Mouse (Mus musculus) adrenal gland, postnatal 36 days (tissue): ENCODE data around the gene Aurka. TPM values are rescaled to one million over a fixed set of nuclear protein-coding genes. Genes with fewer than 3 reads are reported as not detected.
A peak's percentile ranks its signal among the peaks of the same experiment; 100 is the strongest.

ENCODE experiments used
- DNase-seq, 2 experiments: peaks; one replicate each; pipeline ENCODE4 v3.0.0; 2021; ENCODE audit warnings: mixed read lengths in 1 of 2
- long read RNA-seq, 2 experiments: library from polyadenylated mRNA; stranded (forward); transcript quantifications; one replicate each; pipeline ENCODE4 v2.0.0; 2021; ENCODE audit warnings: borderline sequencing depth in 2 of 2
- total RNA-seq, 2 experiments: library from RNA; stranded (reverse); gene quantifications; 2 replicates each; pipeline ENCODE4 v1.2.3; 2021

Gene Aurka
- total RNA-seq, result 1 to 10 TPM; 3.4 to 4.2 TPM
- long read RNA-seq, experiment 1, transcript Aurka-203 (9 exons, 1,862 nt), result major isoform, 8 of 9 reads
- long read RNA-seq, experiment 1, partial matches to known transcripts, result 0 of 9 reads
- long read RNA-seq, experiment 1, other reads (novel, unspliced or antisense), result 0 of 9 reads
- long read RNA-seq, experiment 2, partial matches to known transcripts, result 0 of 3 reads
- long read RNA-seq, experiment 2, other reads (novel, unspliced or antisense), result 1 of 3 reads

DNA sequence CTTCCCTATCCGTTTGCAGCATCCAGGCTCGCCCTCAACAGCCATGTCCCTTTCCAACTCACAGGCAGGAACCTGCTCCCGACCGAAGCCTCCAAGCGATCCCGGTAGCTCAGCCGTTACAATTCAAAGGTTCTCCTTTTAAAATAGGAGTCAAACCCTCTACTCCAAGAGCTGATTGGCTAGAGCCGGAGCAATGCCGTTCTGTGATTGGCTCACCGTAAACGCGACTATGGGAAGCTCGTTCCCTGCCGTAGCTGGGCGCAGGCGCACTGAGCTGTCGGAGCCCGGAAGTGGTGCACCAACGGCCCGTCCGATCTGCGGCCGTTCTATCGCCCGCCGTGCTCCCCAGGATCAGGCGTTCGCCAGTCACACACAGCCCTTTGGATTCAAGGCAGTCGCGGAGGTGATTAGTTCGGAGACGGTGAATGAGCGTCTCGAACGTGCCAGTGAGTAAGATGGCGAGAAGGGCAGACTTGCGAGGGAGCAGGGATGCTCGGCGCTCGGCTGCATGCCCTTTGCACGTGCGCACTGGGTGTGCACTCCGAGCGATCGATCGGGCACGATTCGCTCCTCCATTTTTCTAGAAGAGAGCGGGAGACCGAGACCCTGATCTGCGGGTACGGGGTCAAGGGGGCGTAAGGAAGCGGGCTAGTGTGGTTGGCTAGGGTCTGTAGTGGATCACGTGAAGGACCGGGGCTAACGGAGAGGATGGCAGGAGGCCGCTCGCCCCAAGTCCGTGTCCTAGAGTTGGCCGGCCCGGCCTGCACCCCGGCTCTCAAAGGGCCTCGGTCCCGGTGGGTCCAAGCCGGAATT lies at the start of gene Aurka, which contains the start of gene Cstf1:
Gene Aurka, minus strand, starts transcription at position 125 of the 813 bp plus-strand sequence.
Gene Cstf1, plus strand, starts transcription at position 271 of the 813 bp plus-strand sequence.
- peak; percentile 96 to 97 for DNase-seq

DNA sequence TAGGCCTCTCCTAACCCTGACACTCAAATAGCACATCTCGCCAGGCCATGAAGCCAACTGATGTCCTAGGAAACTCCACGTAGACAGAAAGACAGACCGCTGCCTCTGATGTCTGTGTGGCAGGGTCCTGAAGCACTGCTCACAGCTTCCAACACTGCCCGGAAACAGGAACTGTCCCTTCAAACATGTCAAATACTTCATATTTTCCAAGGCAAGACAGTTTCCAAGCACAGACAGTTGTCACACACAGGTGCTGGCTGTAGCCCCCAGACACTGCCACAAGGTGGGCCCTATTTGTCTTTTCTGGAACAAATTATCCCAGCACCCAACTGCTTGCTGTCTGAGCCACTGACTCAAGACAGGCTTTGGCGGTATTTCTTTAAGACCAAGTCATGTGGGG lies 47.9 kb upstream of the Aurka start:
- no peak for DNase-seq

DNA sequence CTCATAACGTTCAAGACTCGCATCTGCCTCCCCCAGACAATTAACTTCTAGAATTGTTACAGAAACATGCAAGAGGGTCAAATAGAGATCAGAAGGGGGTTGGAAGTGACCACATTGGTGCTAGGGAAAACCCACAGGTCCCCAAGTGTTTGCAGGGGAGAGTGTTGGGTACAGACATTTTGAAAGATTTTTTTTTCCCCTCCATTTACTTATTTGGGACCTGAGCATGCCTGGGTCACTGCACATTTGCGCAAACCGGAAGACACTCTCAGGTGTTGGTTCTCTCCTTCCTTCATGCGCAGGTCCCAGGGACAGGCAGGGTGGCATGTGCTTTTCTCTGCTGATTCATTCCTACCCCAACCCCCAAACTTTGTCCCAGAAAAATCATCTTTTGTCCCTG lies 46.5 kb upstream of the Aurka start:
- DNase-seq, result no peak

DNA sequence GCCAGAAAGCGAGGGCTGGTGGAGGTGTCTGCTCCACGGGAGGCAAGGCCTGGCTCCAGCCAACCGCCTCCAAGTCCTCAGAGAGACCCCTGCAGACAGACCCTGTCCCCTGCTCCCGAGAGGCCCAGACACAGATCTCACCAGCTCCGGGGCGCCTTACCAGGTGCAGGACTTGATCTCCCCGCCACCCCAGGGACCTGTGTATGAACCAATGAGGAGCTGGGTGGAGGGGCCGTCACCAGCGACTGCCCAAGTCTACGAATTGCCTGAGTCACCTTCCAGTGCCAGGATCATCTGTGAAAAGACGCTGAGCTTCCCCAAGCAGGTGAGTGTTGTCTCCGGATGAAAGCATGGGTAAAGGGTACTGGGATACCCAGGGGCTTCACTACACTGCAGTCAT lies 45.9 kb upstream of the Aurka start:
- no peak for DNase-seq

DNA sequence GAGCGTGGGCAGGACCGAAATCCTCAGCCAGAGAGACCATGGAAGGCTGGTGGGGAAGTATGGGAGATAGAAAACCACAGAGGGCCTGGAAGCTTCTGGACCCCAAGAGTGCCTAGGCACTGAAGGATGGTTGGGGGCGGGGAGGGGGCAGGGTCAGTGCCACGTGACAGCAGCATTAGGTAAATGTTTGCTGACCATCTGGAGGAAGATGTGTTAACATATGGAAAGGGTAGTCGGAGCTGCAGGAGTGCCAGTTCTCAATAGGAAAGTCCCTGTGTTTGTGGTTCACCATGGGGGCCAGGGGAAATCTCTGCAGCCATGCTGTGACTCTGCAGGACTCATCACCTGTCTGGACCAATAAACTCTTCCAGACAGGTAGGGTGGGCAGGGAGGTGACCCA lies 43.6 kb upstream of the Aurka start:
- DNase-seq, result no peak

DNA sequence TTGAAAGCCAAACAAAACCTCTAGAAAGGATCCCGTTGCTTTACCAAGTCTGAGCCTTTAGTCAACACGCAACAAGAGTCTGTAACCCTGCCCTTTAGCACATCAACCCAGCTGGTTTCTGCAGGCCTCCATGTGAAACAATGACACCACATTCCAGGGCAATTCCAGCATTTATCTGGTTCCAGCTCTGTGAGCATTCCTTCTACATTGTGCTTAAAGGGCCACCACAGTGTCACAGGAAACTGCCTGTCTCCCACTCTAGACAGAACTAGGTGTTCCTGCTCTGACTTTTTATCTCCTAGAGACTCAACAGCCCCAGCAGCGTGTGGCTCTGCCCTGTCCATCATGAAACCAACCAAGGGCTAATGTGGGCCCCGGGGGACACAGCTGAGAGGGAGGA lies 42.9 kb upstream of the Aurka start:
- DNase-seq, result no peak

DNA sequence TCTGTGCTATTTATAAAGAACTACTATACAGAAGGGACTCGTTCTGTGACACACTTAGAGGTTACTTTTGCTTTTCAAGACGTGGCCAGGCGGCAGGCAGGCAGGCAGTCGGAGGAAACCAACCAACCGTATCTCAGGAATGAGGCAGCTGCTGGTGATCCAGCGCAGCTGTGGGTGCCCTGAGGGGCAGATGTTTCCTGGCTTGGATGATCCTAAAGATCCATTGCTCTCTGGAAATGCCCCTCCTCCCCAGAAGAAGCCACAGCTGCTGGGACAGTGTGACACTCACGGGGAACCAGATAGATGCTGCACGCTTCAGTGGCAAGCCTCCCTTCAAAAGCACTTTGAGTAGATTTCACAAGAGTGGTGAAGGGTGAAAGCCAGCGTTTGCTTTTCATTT lies 42.1 kb upstream of the Aurka start:
- DNase-seq, result no peak

DNA sequence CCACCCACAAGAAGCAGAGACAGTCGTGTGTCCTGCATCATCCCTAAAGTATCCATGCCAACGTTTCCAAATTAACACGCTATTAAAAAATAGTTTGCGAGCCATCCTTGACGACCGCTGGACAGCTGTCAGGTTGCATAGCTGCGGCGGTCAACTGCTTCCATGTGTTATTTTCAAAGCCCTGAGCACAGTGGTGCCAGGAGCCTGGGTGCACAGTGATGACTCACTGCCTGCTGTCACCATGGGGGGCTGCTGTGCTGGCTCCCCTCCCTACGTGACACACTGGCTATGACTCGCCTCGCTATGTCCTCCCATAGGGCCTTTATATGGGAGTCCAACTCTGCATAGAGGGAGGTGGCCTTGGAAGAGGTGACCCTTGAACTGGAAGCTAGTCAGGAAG lies 40.8 kb upstream of the Aurka start:
- no peak for DNase-seq

DNA sequence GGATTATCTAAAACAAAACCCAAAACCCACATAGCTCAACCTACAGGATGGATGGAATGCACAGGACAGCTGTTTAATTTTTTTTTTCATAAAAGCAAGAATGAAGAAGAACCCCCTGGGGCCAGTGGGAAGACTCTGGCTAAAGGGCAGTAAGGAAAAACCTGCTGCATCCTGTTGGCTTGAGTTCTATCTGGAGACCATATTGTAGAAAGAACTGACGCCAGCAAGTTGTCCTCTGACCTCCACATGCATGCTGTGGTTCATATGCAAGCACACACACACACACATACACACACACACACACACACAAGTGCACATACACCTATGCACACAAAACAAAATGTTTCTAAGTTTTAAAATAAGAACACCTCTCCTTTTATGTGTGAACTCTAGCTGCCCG lies 40.4 kb upstream of the Aurka start:
- DNase-seq, result no peak

DNA sequence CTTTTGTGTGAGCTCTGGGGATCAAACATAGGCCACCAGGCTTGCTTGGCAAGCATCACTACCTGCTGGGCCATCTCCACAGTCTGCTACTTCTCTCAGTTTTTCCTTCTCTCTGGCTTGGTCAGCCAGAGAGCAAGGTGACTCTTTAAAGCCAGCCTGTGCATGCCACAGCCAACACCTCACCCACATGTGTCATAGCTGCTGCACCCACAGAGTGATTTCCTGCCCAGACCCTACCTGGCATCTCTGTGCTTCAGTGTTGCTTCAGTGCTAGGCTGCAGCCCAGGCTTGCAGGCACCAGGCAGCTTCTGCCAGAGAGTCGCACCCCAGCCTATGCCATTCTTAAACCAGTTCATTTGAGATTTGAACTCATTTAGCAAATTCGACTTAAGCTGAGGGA lies 37.2 kb upstream of the Aurka start:
- DNase-seq, result no peak

DNA sequence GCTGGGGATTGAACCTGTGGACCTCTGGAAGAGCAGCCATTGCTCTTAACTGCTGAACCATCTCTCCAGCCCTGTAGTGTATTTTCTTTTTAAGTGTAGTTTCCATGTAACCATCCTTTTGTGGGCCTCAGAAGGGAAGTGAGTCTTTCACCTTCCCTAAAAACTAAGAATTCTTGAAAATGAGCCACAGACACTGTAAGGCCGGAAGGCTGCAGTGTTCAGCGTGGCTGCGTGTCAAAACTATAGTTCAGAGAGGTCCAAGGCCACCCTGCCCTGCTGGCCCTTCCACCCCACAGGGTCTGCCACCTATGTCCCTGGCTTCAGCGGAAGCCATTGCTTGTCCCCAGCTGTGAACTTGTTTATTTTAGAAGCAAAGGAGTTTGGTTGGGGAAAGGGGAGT lies 35.8 kb upstream of the Aurka start:
- DNase-seq, result no peak

DNA sequence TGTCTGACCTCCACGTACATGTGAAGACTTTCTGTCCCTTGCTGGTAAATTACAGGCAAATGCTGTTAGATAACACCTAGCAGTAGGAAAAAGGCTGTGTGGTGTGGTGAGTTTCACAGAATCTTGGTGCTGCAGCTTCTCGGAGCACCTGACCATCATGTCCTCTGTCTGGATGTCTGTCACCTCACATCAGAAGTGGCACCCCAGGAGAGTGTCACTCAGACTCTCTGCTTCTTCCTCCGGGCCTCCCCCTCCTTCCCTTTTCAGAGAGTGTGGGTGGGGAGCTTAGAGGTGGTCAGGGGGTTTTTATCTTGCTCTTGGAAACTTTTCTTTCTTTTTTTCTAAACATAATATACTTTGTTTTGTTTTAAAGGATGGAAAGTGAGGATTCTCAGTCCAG lies 34.7 kb upstream of the Aurka start:
- no peak for DNase-seq

DNA sequence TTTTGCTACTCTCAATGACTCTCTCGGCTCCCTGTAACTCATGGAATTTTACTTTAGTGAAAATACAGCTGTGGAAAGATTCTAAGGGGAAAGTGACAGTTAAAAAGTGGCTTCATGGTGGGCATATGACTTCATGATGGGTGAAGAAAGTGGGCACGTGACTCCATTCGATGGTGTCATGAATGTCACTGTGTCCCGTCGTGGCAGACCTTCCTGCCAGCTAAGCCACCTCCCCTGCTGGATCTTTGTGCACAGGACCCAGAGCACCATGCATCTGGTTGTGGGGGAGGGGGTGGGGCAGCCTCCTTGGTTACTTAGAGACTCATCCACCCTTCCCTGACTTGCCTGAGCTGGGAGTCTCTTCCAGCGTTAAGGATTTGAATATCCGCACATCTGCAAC lies 33.9 kb upstream of the Aurka start:
- no peak for DNase-seq

DNA sequence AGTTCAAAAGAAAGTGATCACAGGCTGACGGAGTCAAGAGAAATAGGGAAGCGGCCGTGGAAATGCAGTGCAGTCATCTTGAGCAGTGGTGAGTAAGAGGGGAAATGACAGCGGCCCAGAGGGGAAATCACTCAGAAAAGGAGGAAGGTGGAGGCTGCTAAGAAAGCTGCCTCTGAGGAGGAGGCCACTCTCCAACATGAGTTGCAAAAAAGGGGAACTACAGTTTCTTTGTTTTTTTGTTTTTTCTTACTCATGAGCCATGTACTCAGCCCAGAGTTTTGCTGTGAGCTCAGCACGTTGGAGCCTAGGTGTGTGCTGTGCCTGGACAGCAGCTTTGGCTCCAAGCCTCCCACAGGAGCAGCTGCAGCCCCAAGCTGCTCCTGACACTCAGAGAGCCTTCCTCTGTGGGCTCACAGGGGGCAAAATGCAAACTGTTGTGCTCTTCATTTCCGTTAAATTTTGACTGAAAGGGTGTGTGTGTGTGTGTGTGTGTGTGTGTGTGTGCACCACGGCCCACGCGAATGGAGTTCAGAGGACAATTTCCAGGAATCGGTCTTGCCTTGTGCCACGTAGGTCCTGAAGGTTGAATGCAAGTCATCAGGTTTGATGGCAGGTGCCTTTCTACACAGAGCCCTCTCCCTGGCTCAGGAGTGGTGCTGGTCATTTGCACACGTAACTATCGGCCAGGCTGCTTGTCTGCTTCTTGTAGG lies 30.9 kb upstream of the Aurka start:
- no peak for DNase-seq

DNA sequence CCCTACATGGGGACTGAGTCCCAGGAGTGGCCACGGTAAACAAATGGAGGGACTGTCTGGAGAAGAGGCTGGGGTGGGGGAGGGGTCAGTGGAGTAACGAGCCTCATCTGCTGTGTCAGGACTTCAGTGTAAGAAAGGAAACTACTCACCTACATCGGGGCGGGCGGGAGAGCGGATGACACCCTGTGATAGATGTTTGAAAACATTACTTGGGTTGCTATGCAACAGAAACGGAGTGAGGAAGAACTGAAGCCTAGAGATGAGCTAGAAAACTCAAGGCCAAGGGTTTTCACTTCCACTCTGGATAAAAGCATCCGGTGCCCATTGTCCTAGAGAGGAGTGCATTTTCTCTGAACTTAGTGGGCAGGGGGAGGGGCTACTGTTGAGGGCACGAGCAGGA lies 29.6 kb upstream of the Aurka start:
- no peak for DNase-seq

DNA sequence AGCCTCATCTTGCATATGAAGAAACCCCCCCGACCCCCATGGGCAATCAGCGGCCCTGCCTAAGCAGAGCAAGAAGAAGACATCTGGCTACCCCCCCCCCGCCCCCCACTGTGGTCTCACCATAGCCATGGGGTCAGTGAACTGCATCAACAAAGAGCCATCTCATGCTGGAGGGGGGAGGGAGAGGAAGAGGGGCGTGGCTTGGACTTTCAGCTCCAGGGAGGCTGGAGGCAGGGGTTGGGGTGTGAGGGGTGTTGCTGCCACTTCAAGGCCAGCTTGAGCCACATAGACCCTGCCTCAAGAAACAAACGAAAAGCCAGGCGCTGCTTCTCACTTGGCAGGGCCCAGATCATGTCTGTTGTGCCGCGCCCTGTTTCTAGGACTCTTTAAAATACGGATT lies 25.6 kb upstream of the Aurka start:
- no peak for DNase-seq

DNA sequence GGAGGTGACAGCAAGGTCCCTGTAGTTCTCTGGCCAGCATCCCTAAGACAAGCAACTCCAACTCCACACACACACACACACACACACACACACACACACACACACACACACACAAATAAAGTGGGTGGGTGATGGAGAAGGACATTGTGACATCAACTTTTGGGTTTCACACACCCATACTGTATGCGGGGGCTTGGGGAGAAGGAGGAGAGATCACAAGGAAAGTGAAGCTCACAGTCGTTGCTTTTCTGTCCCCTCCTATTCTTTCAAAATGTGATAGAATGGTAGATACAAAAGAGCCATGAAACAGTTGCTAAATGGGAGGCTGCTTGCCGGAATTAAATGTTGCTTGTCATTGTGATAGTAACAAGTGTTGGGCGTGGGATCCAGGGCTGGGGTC lies 24.3 kb upstream of the Aurka start:
- no peak for DNase-seq

DNA sequence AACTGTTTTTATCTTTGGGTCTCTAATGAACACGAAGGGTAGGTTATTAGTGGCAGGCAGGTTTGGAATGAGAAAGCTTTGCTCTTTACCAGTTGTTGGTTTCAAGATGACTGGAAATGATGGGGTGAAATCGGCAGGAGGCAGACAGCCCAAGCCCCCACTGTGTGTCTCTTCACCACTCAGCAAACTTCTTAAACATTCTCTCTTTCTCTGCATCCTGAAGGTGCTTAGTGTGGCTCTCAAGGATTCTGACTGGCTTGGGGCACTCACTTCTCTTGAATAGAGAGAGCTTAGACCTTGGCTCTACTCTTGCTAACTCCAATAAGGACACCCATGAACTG lies 23.7 kb upstream of the Aurka start:
- no peak for DNase-seq

DNA sequence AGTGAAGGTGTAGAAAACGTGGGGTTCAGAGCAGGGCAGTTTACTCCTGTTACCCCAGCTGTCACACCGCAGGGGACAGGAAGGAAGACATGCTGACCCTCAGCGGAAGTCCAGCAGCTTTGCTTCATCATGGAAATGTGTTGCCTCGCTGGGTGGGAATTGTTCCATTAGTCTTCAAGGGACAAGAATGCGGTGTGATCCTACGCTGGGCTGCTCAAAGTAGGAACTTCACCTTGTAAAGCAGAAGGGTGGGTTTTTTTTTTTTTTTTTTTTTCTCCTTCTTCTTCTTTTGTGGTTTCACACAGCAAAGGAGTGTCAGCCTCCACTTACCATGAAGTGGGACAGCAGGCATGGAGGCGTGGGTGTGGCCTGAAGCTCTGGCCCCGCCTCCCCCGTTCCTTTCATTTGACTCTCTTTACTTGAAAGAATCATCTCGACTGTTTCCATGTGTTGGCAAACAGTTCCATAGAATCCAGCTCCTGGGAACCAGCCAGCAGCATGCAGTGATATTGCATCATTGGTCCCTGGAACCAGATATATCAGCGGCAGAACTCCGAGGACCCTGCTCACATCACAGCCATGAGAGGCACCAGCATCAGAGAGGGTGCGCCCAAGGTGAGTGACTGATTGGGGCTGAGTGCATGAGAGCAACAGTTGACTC lies 23.2 kb upstream of the Aurka start, which contains the start of gene Cass4:
Gene Cass4, plus strand, starts transcription at position 404 of the 661 bp plus-strand sequence.
- peak in 1 of 2 experiments; percentile 42 for DNase-seq

DNA sequence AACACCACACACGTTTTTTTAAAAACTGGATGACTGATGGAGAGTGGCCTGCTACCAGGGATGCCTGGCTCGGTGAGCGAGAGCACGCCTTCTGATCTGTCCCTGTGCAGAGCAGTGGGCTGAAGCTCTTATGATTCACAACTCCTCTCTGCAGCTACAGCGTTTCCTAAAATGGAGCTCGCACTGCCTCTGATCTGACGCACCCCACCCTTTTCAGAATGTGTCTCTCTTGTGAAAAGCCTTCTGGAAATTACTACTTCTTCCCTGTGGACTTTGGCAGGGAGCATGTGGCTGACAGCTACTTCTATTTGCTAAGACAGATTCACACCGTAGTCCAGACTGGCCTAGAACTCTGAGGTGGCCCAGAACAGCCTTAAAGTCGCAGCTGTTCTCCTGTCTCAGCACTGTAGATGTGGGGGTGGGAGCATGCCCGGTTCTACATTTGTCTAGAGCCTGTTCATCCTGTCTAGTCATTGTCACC lies 21.7 kb upstream of the Aurka start:
- DNase-seq, result no peak

DNA sequence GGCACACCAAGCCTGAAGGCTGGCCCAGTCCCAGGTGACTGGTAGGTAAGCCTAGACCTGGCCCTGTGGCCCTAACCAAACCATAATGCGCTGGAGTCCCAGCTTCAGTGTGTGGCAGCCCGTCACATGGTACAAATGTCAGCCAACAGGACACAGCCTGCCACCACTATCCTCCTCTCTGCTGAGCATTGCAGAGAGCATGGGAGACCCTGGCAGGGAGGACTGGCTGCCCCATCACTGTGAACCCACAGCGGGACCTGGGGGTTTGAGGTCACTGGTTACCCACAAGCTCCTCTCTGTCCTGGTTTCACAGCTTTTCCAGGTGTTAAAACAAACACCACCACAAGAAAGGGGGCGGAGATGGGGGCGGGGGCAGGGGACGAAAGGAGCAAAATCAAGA lies 20.0 kb upstream of the Aurka start:
- no peak for DNase-seq

DNA sequence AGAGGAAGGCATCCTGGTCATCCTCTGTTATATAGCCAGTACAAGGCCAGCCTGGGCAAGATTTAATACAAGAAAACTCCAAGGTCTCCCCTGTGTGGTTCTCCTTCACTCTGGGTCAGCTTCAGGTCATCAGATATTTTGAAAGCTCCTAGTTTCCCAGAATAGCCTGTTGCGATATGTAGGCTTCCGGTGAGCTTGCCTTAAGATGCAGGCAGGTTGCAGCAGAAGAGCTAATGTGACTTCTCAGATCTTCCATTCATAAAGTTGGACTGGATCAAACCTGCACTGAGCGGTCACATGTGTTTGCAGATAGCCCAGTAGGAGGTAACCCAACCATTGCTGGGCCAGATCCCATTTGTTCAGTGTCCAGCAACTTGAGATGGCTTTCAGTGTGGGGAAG lies 14.4 kb upstream of the Aurka start:
- no peak for DNase-seq

DNA sequence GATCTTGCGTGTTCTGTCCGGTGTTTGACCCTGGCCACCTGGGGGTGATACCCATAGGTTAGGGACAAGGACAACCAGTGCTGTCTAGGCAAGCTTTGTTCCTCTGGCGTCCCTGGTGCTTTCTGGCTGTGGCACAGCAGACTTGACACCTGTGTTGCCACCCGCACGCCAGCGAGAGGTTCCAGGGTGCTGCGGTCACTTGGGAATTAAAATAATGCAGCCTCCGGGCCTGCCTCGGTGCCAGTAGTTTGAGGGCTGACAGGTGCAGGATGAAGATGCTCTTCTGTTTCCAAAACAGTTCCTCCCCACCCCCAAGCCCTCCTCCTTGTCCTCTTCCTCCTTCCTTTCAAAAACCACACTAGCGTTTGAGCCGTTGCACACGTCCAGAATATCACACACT lies 11.6 kb upstream of the Aurka start:
- no peak for DNase-seq
